Mouse (Mus musculus) heart, adult 2 months (tissue): ENCODE measurements around the gene Adcy10.

Source experiments
- CTCF ChIP-seq: fragments of 200-600 bp; IDR thresholded peaks from 2 replicates; pipeline ENCODE4 v1.8.1; 2022; ENCODE audit warnings: antibody characterized with exemption, mild to moderate bottlenecking, moderate library complexity
- POLR2A ChIP-seq: fragments of 200-500 bp; IDR thresholded peaks from 2 replicates; pipeline ENCODE4 v1.6.1; 2011; ENCODE audit warnings: mild to moderate bottlenecking, low read depth, low read length, control low read depth; ENCODE audit not compliant: insufficient read depth

- TF ChIP-seq CTCF (no peak), POLR2A (no peak)
Measured at GRCm38 (mm10) chr1:165586366-165586765, 101.4 kb downstream of the Adcy10 start.
